Mouse (Mus musculus) mouse trophoblast stem cell (cell line): Measurements from ENCODE around the gene Zcchc13.

Experiments used
- in situ Hi-C, 2 experiments: fragments of 300-500 bp; cut with MseI, MboI; formaldehyde crosslinking; loops; 2 replicates in 1 of 2; 3 replicates in 1 of 2; pipeline ENCODE4 v1.15.1; 2025

The Zcchc13 gene

GRCm38 (mm10) chrX:103630303-103630702 is at the start of gene Zcchc13:
Gene Zcchc13 (plus strand): TSS chrX:103630586.
- in situ Hi-C loops = no loop called here

- in situ Hi-C loops = no loop called here
Observed at GRCm38 (mm10) chrX:103584262-103584661, 46.1 kb upstream of the Zcchc13 start.

- in situ Hi-C loops = no loop called here
Observed at GRCm38 (mm10) chrX:103592056-103592455, 38.3 kb upstream of the Zcchc13 start.

GRCm38 (mm10) chrX:103602553-103602952 is 27.8 kb upstream of the Zcchc13 start:
- in situ Hi-C loops = loop anchor here in 1 of 2 experiments (25.0 kb wide), 1 partner anchor 115 kb away; no protein-coding TSS in a partner anchor

GRCm38 (mm10) chrX:103604211-103604610 is 26.2 kb upstream of the Zcchc13 start:
- in situ Hi-C loops = loop anchor here in 1 of 2 experiments (25.0 kb wide), 1 partner anchor 117 kb away; no protein-coding TSS in a partner anchor

GRCm38 (mm10) chrX:103605473-103605872 is 24.9 kb upstream of the Zcchc13 start:
- in situ Hi-C loops = loop anchor here in 1 of 2 experiments (25.0 kb wide), 1 partner anchor 118 kb away; no protein-coding TSS in a partner anchor

- in situ Hi-C loops = loop anchor here (10.0 to 25.0 kb wide), 2 partner anchors 123 to 126 kb away; no protein-coding TSS in a partner anchor
Observed at GRCm38 (mm10) chrX:103610401-103610800, 20.0 kb upstream of the Zcchc13 start.

- in situ Hi-C loops = loop anchor here (10.0 to 25.0 kb wide), 2 partner anchors 124 to 127 kb away; no protein-coding TSS in a partner anchor
Observed at GRCm38 (mm10) chrX:103611462-103611861, 18.9 kb upstream of the Zcchc13 start.

- in situ Hi-C loops = loop anchor here (10.0 to 25.0 kb wide), 2 partner anchors 127 to 130 kb away; no protein-coding TSS in a partner anchor
Observed at GRCm38 (mm10) chrX:103614700-103615233, 15.6 kb upstream of the Zcchc13 start.

GRCm38 (mm10) chrX:103615453-103615852 is 14.9 kb upstream of the Zcchc13 start:
- in situ Hi-C loops = loop anchor here (10.0 to 25.0 kb wide), 2 partner anchors 128 to 131 kb away; no protein-coding TSS in a partner anchor

- in situ Hi-C loops = loop anchor here (10.0 to 25.0 kb wide), 2 partner anchors 129 to 131 kb away; no protein-coding TSS in a partner anchor
Observed at GRCm38 (mm10) chrX:103616162-103616535, 14.2 kb upstream of the Zcchc13 start.

GRCm38 (mm10) chrX:103616536-103617404 is 13.6 kb upstream of the Zcchc13 start:
- in situ Hi-C loops = loop anchor here (10.0 to 25.0 kb wide), 2 partner anchors 129 to 132 kb away; no protein-coding TSS in a partner anchor

GRCm38 (mm10) chrX:103617405-103618095 is 12.8 kb upstream of the Zcchc13 start:
- in situ Hi-C loops = loop anchor here (10.0 to 25.0 kb wide), 2 partner anchors 130 to 133 kb away; no protein-coding TSS in a partner anchor

- in situ Hi-C loops = loop anchor here in 1 of 2 experiments (25.0 kb wide), 1 partner anchor 134 kb away; no protein-coding TSS in a partner anchor
Observed at GRCm38 (mm10) chrX:103621799-103622198, 8.6 kb upstream of the Zcchc13 start.

GRCm38 (mm10) chrX:103622260-103622934 is 8.0 kb upstream of the Zcchc13 start:
- in situ Hi-C loops = loop anchor here in 1 of 2 experiments (25.0 kb wide), 1 partner anchor 135 kb away; no protein-coding TSS in a partner anchor

GRCm38 (mm10) chrX:103622935-103623280 is 7.5 kb upstream of the Zcchc13 start:
- in situ Hi-C loops = loop anchor here in 1 of 2 experiments (25.0 kb wide), 1 partner anchor 136 kb away; no protein-coding TSS in a partner anchor

- in situ Hi-C loops = loop anchor here in 1 of 2 experiments (25.0 kb wide), 1 partner anchor 136 kb away; no protein-coding TSS in a partner anchor
Observed at GRCm38 (mm10) chrX:103623411-103623845, 7.0 kb upstream of the Zcchc13 start.

- in situ Hi-C loops = loop anchor here (5.0 to 25.0 kb wide), 2 partner anchors 48 to 137 kb away; no protein-coding TSS in a partner anchor
Observed at GRCm38 (mm10) chrX:103624426-103625168, 5.8 kb upstream of the Zcchc13 start.

- in situ Hi-C loops = loop anchor here in 1 of 2 experiments (5.0 kb wide), 1 partner anchor 43 kb away; no protein-coding TSS in a partner anchor
Observed at GRCm38 (mm10) chrX:103628890-103629289, 1.5 kb upstream of the Zcchc13 start.

- in situ Hi-C loops = no loop called here
Observed at GRCm38 (mm10) chrX:103633895-103634294, 3.5 kb downstream of the Zcchc13 start.
